Mouse (Mus musculus) kidney, embryonic 16.5 days (tissue): Measurements from ENCODE around the gene Slc25a3. TPM values are rescaled to one million over a fixed set of nuclear protein-coding genes. Genes with fewer than 3 reads are reported as not detected.

Source experiments
- ATAC-seq: fragments of 200-750 bp; cut with Nextera tagmentation; 2 replicates; pipeline ENCODE4 v1.8.0; 2017; ENCODE audit warnings: moderate TSS enrichment; ENCODE audit not compliant: low FRiP score, low TSS enrichment
- H3K27ac ChIP-seq: fragments of 300-500 bp; sonication (generic); 2 replicates; pipeline ENCODE4 v1.5.1; 2014; ENCODE audit warnings: low read length
- H3K27me3 ChIP-seq: fragments of 300-500 bp; sonication (generic); 2 replicates; pipeline ENCODE4 v1.6.1; 2014; ENCODE audit warnings: low read length, control low read depth, mixed read lengths; ENCODE audit not compliant: insufficient read depth
- H3K36me3 ChIP-seq: fragments of 300-500 bp; sonication (generic); 2 replicates; pipeline ENCODE4 v1.6.1; 2014; ENCODE audit warnings: low read length, control low read depth, mixed read lengths; ENCODE audit not compliant: insufficient read depth
- H3K4me1 ChIP-seq: fragments of 300-500 bp; sonication (generic); 2 replicates; pipeline ENCODE4 v1.6.1; 2014; ENCODE audit warnings: low read length, control low read depth, mixed read lengths; ENCODE audit not compliant: insufficient read depth
- H3K4me2 ChIP-seq: fragments of 300-500 bp; sonication (generic); replicated peaks from 2 replicates; pipeline ENCODE4 v1.6.1; 2014; ENCODE audit warnings: low read depth, low read length
- H3K4me3 ChIP-seq: fragments of 300-500 bp; sonication (generic); 2 replicates; pipeline ENCODE4 v1.5.1; 2014; ENCODE audit warnings: mild to moderate bottlenecking, low read length
- H3K9ac ChIP-seq: fragments of 300-500 bp; sonication (generic); replicated peaks from 2 replicates; pipeline ENCODE4 v1.6.1; 2014; ENCODE audit warnings: low read length
- H3K9me3 ChIP-seq: fragments of 300-500 bp; sonication (generic); 2 replicates; pipeline ENCODE4 v1.6.1; 2016; ENCODE audit warnings: low read length, control low read depth
- WGBS: fragments of 180-500 bp; shearing (Covaris S2); extraction: QIAGEN DNeasy Blood & Tissue Kit; methylation state at CpG from one replicate; pipeline ENCODE4 v1.1.7; 2014; 5-methylcytosine and 5-hydroxymethylcytosine counted together
- polyA plus RNA-seq: library from polyadenylated mRNA; unstranded; fragments of >200 nt; fragmentation: Nextera tagmentation; extraction: Ambion mirVana; gene quantifications from 2 replicates; pipeline ENCODE4 v1.2.1, GENCODE M21; 2015

Slc25a3 gene
- polyA plus RNA-seq, 1 experiment from 2014 or later = 673 TPM

GRCm38 (mm10) chr10:91143313-91144230, 19.7 kb upstream of the Slc25a3 start:
- Histone ChIP-seq H3K27me3 (no peaks in the 10 kb centered on the region), H3K36me3 (peaks cover 26% of the 10 kb centered on the region), H3K4me3 (no peak overlapping the region), H3K4me1 (no peaks in the 10 kb centered on the region), H3K4me2 (no peak overlapping the region), H3K9me3 (no peaks in the 10 kb centered on the region), H3K27ac (no peak overlapping the region), H3K9ac (no peak overlapping the region)
- WGBS = 73% methylated on average over 18 of the region's 18 CpGs
- peak; percentile 32; the same call in 1 of the 2 replicates for ATAC-seq

GRCm38 (mm10) chr10:91142654-91143191, 18.9 kb upstream of the Slc25a3 start:
- no peaks in the 10 kb centered on the region for H3K4me1 ChIP-seq
- H3K27ac ChIP-seq = no peak overlapping the region
- no peak overlapping the region for H3K9ac ChIP-seq
- H3K9me3 ChIP-seq = no peaks in the 10 kb centered on the region
- no peaks in the 10 kb centered on the region for H3K27me3 ChIP-seq
- no peak overlapping the region for H3K4me2 ChIP-seq
- WGBS = 53% methylated on average over 10 of the region's 10 CpGs
- H3K36me3 ChIP-seq = peaks cover 23% of the 10 kb centered on the region
- no peak overlapping the region for H3K4me3 ChIP-seq
- ATAC-seq = peak; percentile 55; the same call in 1 of the 2 replicates

GRCm38 (mm10) chr10:91141564-91141963, 17.7 kb upstream of the Slc25a3 start:
- H3K27me3 ChIP-seq = no peaks in the 10 kb centered on the region
- H3K9me3 ChIP-seq = no peaks in the 10 kb centered on the region
- peaks cover 14% of the 10 kb centered on the region for H3K36me3 ChIP-seq
- ATAC-seq = no peak
- 41% methylated on average over 2 of the region's 2 CpGs for WGBS
- H3K9ac ChIP-seq = no peak overlapping the region
- no peak overlapping the region for H3K4me2 ChIP-seq
- no peak overlapping the region for H3K4me3 ChIP-seq
- H3K27ac ChIP-seq = no peak overlapping the region
- H3K4me1 ChIP-seq = no peaks in the 10 kb centered on the region

GRCm38 (mm10) chr10:91139148-91139766, 15.4 kb upstream of the Slc25a3 start:
- Histone ChIP-seq H3K4me3 (no peak overlapping the region), H3K4me2 (no peak overlapping the region), H3K9me3 (no peaks in the 10 kb centered on the region), H3K36me3 (no peaks in the 10 kb centered on the region), H3K27ac (no peak overlapping the region), H3K27me3 (no peaks in the 10 kb centered on the region), H3K4me1 (no peaks in the 10 kb centered on the region), H3K9ac (no peak overlapping the region)
- ATAC-seq = no peak
- WGBS = 87% methylated on average over 14 of the region's 14 CpGs

GRCm38 (mm10) chr10:91138317-91138716, 14.5 kb upstream of the Slc25a3 start:
- H3K27ac ChIP-seq = no peak overlapping the region
- H3K36me3 ChIP-seq = no peaks in the 10 kb centered on the region
- no peak overlapping the region for H3K9ac ChIP-seq
- H3K9me3 ChIP-seq = no peaks in the 10 kb centered on the region
- no peaks in the 10 kb centered on the region for H3K4me1 ChIP-seq
- no peak for ATAC-seq
- no peaks in the 10 kb centered on the region for H3K27me3 ChIP-seq
- no peak overlapping the region for H3K4me3 ChIP-seq
- no peak overlapping the region for H3K4me2 ChIP-seq
- 75% methylated on average over 3 of the region's 3 CpGs for WGBS

GRCm38 (mm10) chr10:91137400-91137799, 13.5 kb upstream of the Slc25a3 start:
- Histone ChIP-seq H3K27me3 (no peaks in the 10 kb centered on the region), H3K27ac (no peak overlapping the region), H3K4me2 (no peak overlapping the region), H3K9ac (no peak overlapping the region), H3K9me3 (no peaks in the 10 kb centered on the region), H3K36me3 (no peaks in the 10 kb centered on the region), H3K4me1 (no peaks in the 10 kb centered on the region), H3K4me3 (no peak overlapping the region)
- no peak for ATAC-seq
- WGBS = 79% methylated on average over 9 of the region's 9 CpGs

GRCm38 (mm10) chr10:91135302-91135972, 11.6 kb upstream of the Slc25a3 start:
- H3K9ac ChIP-seq = no peak overlapping the region
- H3K36me3 ChIP-seq = no peaks in the 10 kb centered on the region
- WGBS = 83% methylated on average over 7 of the region's 7 CpGs
- ATAC-seq = no peak
- H3K9me3 ChIP-seq = no peaks in the 10 kb centered on the region
- no peak overlapping the region for H3K27ac ChIP-seq
- no peak overlapping the region for H3K4me3 ChIP-seq
- H3K4me2 ChIP-seq = no peak overlapping the region
- no peaks in the 10 kb centered on the region for H3K27me3 ChIP-seq
- H3K4me1 ChIP-seq = no peaks in the 10 kb centered on the region

- Histone ChIP-seq H3K9ac (no peak overlapping the region), H3K4me1 (peaks cover 2% of the 10 kb centered on the region; the same call in 1 of the 2 replicates), H3K27ac (no peak overlapping the region), H3K27me3 (no peaks in the 10 kb centered on the region), H3K4me3 (no peak overlapping the region), H3K9me3 (no peaks in the 10 kb centered on the region), H3K4me2 (no peak overlapping the region), H3K36me3 (no peaks in the 10 kb centered on the region)
- 85% methylated on average over 1 of the region's 1 CpGs for WGBS
- ATAC-seq = no peak
These were observed 7.7 kb upstream of the Slc25a3 start for GRCm38 (mm10) chr10:91131565-91131964.

- ATAC-seq = no peak
- peaks cover 3% of the 10 kb centered on the region; the same call in 1 of the 2 replicates for H3K4me1 ChIP-seq
- no peaks in the 10 kb centered on the region for H3K9me3 ChIP-seq
- no peaks in the 10 kb centered on the region for H3K36me3 ChIP-seq
- no peak overlapping the region for H3K4me3 ChIP-seq
- H3K4me2 ChIP-seq = no peak overlapping the region
- H3K27ac ChIP-seq = no peak overlapping the region
- no peak overlapping the region for H3K9ac ChIP-seq
- no peaks in the 10 kb centered on the region for H3K27me3 ChIP-seq
- WGBS = 86% methylated on average over 3 of the region's 3 CpGs
These were observed 6.9 kb upstream of the Slc25a3 start for GRCm38 (mm10) chr10:91130792-91131191.
